Mouse (Mus musculus) A20 (cell line): ENCODE data around the gene Sh3tc1.
A peak's percentile ranks its signal among the peaks of the same experiment; 100 is the strongest.

Source experiments
- DNase-seq: peaks from one replicate; pipeline ENCODE4 v3.0.0-alpha.2; 2011; ENCODE audit warnings: low read depth, low spot score

Sh3tc1 gene

GRCm38 (mm10) chr5:35755131-35755733 is 15.4 kb upstream of the Sh3tc1 start:
- peak; percentile 64 for DNase-seq

GRCm38 (mm10) chr5:35751016-35751415 is 11.2 kb upstream of the Sh3tc1 start:
- no peak for DNase-seq

- no peak for DNase-seq
Measured at GRCm38 (mm10) chr5:35750026-35750425, 10.2 kb upstream of the Sh3tc1 start.

GRCm38 (mm10) chr5:35749416-35749815 is 9.6 kb upstream of the Sh3tc1 start:
- DNase-seq = no peak

GRCm38 (mm10) chr5:35746910-35747309 is 7.1 kb upstream of the Sh3tc1 start:
- peak; percentile 73 for DNase-seq

GRCm38 (mm10) chr5:35745406-35745805 is 5.6 kb upstream of the Sh3tc1 start:
- DNase-seq = no peak

GRCm38 (mm10) chr5:35743990-35744722 is 4.4 kb upstream of the Sh3tc1 start:
- DNase-seq = no peak

- no peak for DNase-seq
Measured at GRCm38 (mm10) chr5:35743238-35743951, 3.6 kb upstream of the Sh3tc1 start.

- DNase-seq = no peak
Measured at GRCm38 (mm10) chr5:35741225-35741820, 1.5 kb upstream of the Sh3tc1 start.

GRCm38 (mm10) chr5:35740716-35741115 is 929 bp upstream of the Sh3tc1 start:
- DNase-seq = no peak

- DNase-seq = no peak
Measured at GRCm38 (mm10) chr5:35739005-35739404, 782 bp downstream of the Sh3tc1 start.

- DNase-seq = peak; percentile 42
Measured at GRCm38 (mm10) chr5:35737231-35737901, 2.4 kb downstream of the Sh3tc1 start.

- DNase-seq = no peak
Measured at GRCm38 (mm10) chr5:35733523-35733922, 6.3 kb downstream of the Sh3tc1 start.

GRCm38 (mm10) chr5:35731006-35731405 is 8.8 kb downstream of the Sh3tc1 start:
- DNase-seq = no peak

- no peak for DNase-seq
Measured at GRCm38 (mm10) chr5:35730552-35730951, 9.2 kb downstream of the Sh3tc1 start.

GRCm38 (mm10) chr5:35729844-35730243 is 9.9 kb downstream of the Sh3tc1 start:
- no peak for DNase-seq

GRCm38 (mm10) chr5:35728957-35729460 is 10.8 kb downstream of the Sh3tc1 start:
- peak; percentile 90 for DNase-seq

- no peak for DNase-seq
Measured at GRCm38 (mm10) chr5:35728344-35728956, 11.3 kb downstream of the Sh3tc1 start.

GRCm38 (mm10) chr5:35727447-35727846 is 12.3 kb downstream of the Sh3tc1 start:
- DNase-seq = no peak

GRCm38 (mm10) chr5:35725840-35726239 is 13.9 kb downstream of the Sh3tc1 start:
- no peak for DNase-seq

- no peak for DNase-seq
Measured at GRCm38 (mm10) chr5:35723900-35724299, 15.9 kb downstream of the Sh3tc1 start.
